10 mouse cellular contexts compared by ENCODE assay signal in genomic region chr3:87947056-87947810, GRCm38 (mm10). TPM values are rescaled to one million over a fixed set of nuclear protein-coding genes. Genes with fewer than 3 reads are reported as not detected.
DNase-seq lines count a peak whose midpoint lies in the region; ATAC-seq and TF ChIP-seq lines count a peak whose summit lies in the region.
"Had no signal": no experiment of that assay in that cellular context is flagged by ENCODE, and none has a peak within 500 bp of the region (broad histone marks: within the 10 kb centered on the region; RNA-seq: fewer than 3 reads in every experiment).

No protein-coding gene starts in this region.

- H3K4me3 ChIP-seq in thymus, adult 2 months (ENCODE audit: control insufficient read depth, insufficient read depth, low read length): no peak overlapping the region
- H3K4me3 ChIP-seq in liver, embryonic 15.5 days (replicated peaks): no peak overlapping the region

- peak; percentile 18 for DNase-seq in adrenal gland, postnatal 10 days
- no peak for DNase-seq in adrenal gland, postnatal 14 days
- DNase-seq in thymus, adult 2 months: no peak
- DNase-seq in thymus, postnatal 0 days (ENCODE audit: low spot score): no peak
- no peak for DNase-seq in ovary, adult 18-20 months (ENCODE audit: low spot score)
- no peak for DNase-seq in yolk sac, embryonic 10.5 days (ENCODE audit: low spot score)
- no peak for DNase-seq in urinary bladder, postnatal 10 days (ENCODE audit: low spot score)
- DNase-seq: cerebellum, postnatal 25 days had no signal

- no peak for TF ChIP-seq CTCF in thymus, adult 2 months (IDR thresholded peaks at IDR 0.05; ENCODE audit: borderline replicate concordance, control insufficient read depth, extremely low read depth, insufficient read depth, low read length, poor library complexity)

- peaks cover 31% of the 10 kb centered on the region for H3K27me3 ChIP-seq in thymus, adult 2 months (ENCODE audit: control insufficient read depth, insufficient read depth, low read length)
- H3K27me3 ChIP-seq in liver, embryonic 15.5 days: peaks cover 81% of the 10 kb centered on the region

- no peak overlapping the region for H3K9ac ChIP-seq in liver, embryonic 15.5 days

- 9% methylated on average over 26 of the region's 26 CpGs for WGBS in thymus, adult 2 months
- 4% methylated on average over 26 of the region's 26 CpGs for WGBS in liver, embryonic 15.5 days (ENCODE audit: insufficient replicate concordance)

- peak overlapping the region; percentile 44 for H3K4me2 ChIP-seq in liver, embryonic 15.5 days

- no peaks in the 10 kb centered on the region; the same call in 1 of the 2 replicates for H3K4me1 ChIP-seq in thymus, adult 2 months (replicated peaks; ENCODE audit: control insufficient read depth, insufficient read depth, low read length)
- peaks cover 23% of the 10 kb centered on the region for H3K4me1 ChIP-seq in liver, embryonic 15.5 days (replicated peaks)

- H3K27ac ChIP-seq in thymus, adult 2 months (ENCODE audit: control insufficient read depth, insufficient read depth, low read length): no peak overlapping the region
- no peak overlapping the region for H3K27ac ChIP-seq in liver, embryonic 15.5 days (replicated peaks)

- H3K36me3 ChIP-seq in thymus, adult 2 months (ENCODE audit: control insufficient read depth, insufficient read depth, low read length): peaks cover 2% of the 10 kb centered on the region; the same call in 1 of the 2 replicates
- peaks cover 13% of the 10 kb centered on the region for H3K36me3 ChIP-seq in liver, embryonic 15.5 days (replicated peaks)

- 0 out of 2 replicates have a peak, but pooled peaks have one; percentile 18 for TF ChIP-seq POLR2A in thymus, adult 2 months (IDR thresholded peaks at IDR 0.05; ENCODE audit: control insufficient read depth, extremely low read depth, insufficient read depth, low read length, poor library complexity)

- H3K9me3 ChIP-seq in liver, embryonic 15.5 days (replicated peaks): no peaks in the 10 kb centered on the region

- no peak for ATAC-seq in liver, embryonic 15.5 days (ENCODE audit: insufficient read depth)

RNA-seq across cellular contexts. Expression of gene Crabp2, which starts 1.2 kb away (rescaled TPM):
- total RNA-seq in adrenal gland, postnatal 10 days (2021): under 1 TPM; 0.48 to 0.76 TPM
- not detected in 2 replicates for total RNA-seq in adrenal gland, postnatal 14 days (2021)
- 1.6 and 2.3 TPM in 2 replicates for polyA plus RNA-seq in thymus, adult 2 months (2012; rRNA removed)
- polyA plus RNA-seq in thymus, postnatal 0 days (2015; fragmentation: Nextera tagmentation; extraction: Ambion mirVana): 35.5 and 38.1 TPM in 2 replicates
- 0.31 and 0.75 TPM in 2 replicates for polyA plus RNA-seq in liver, embryonic 15.5 days (2015; fragmentation: Nextera tagmentation; extraction: Ambion mirVana)
- total RNA-seq: neutrophil, adult 5-6 weeks had no signal

RNA-seq across cellular contexts. Expression of gene Rrnad1, which starts 16.7 kb away (rescaled TPM):
- total RNA-seq in adrenal gland, postnatal 10 days (2021): 10 to 100 TPM; 12.4 to 16.3 TPM
- 13.9 and 15.6 TPM in 2 replicates for total RNA-seq in adrenal gland, postnatal 14 days (2021)
- polyA plus RNA-seq in thymus, adult 2 months (2012; rRNA removed): 68.0 and 75.4 TPM in 2 replicates
- polyA plus RNA-seq in thymus, postnatal 0 days (2015; fragmentation: Nextera tagmentation; extraction: Ambion mirVana): 15.7 and 16.6 TPM in 2 replicates
- polyA plus RNA-seq in liver, embryonic 15.5 days (2015; fragmentation: Nextera tagmentation; extraction: Ambion mirVana): 5.6 and 6.3 TPM in 2 replicates

RNA-seq across cellular contexts. Expression of gene Isg20l2, which starts 17.1 kb away (rescaled TPM):
- total RNA-seq in adrenal gland, postnatal 10 days (2021): 10 to 100 TPM; 22.9 to 24.3 TPM
- total RNA-seq in adrenal gland, postnatal 14 days (2021): 22.9 and 23.4 TPM in 2 replicates
- 31.6 and 40.8 TPM in 2 replicates for polyA plus RNA-seq in thymus, adult 2 months (2012; rRNA removed)
- 58.9 and 61.4 TPM in 2 replicates for polyA plus RNA-seq in thymus, postnatal 0 days (2015; fragmentation: Nextera tagmentation; extraction: Ambion mirVana)
- 21.0 and 22.9 TPM in 2 replicates for polyA plus RNA-seq in liver, embryonic 15.5 days (2015; fragmentation: Nextera tagmentation; extraction: Ambion mirVana)

RNA-seq across cellular contexts. Expression of gene Nes, which starts 23.6 kb away (rescaled TPM):
- total RNA-seq in adrenal gland, postnatal 10 days (2021): 10 to 100 TPM; 17.7 to 23.3 TPM
- total RNA-seq in adrenal gland, postnatal 14 days (2021): 14.5 and 23.0 TPM in 2 replicates
- polyA plus RNA-seq in thymus, adult 2 months (2012; rRNA removed): 1.1 and 1.3 TPM in 2 replicates
- polyA plus RNA-seq in thymus, postnatal 0 days (2015; fragmentation: Nextera tagmentation; extraction: Ambion mirVana): 3.2 and 4.5 TPM in 2 replicates
- polyA plus RNA-seq in liver, embryonic 15.5 days (2015; fragmentation: Nextera tagmentation; extraction: Ambion mirVana): 2.2 and 2.3 TPM in 2 replicates

RNA-seq across cellular contexts. Expression of gene Mrpl24, which starts 27.9 kb away (rescaled TPM):
- 100 to 1,000 TPM; 104 to 123 TPM for total RNA-seq in adrenal gland, postnatal 10 days (2021)
- total RNA-seq in adrenal gland, postnatal 14 days (2021): 115 and 119 TPM in 2 replicates
- 60.5 and 72.4 TPM in 2 replicates for polyA plus RNA-seq in thymus, adult 2 months (2012; rRNA removed)
- polyA plus RNA-seq in thymus, postnatal 0 days (2015; fragmentation: Nextera tagmentation; extraction: Ambion mirVana): 107 and 108 TPM in 2 replicates
- 30.7 and 33.5 TPM in 2 replicates for polyA plus RNA-seq in liver, embryonic 15.5 days (2015; fragmentation: Nextera tagmentation; extraction: Ambion mirVana)

Comparison
In these comparisons a context has a peak if more than half of its experiments do, and no peak if none do; other contexts are left out.
1. RNA of gene Crabp2, which starts 1.2 kb away (polyA plus RNA-seq): 35.5 to 38.1 TPM in thymus, postnatal 0 days; 1.6 to 2.3 TPM in thymus, adult 2 months and 0.31 to 0.75 TPM in liver, embryonic 15.5 days; every median in the first group is over 10 times any median in the second.